Mouse (Mus musculus): ENCODE results near the gene Cntrob. TPM values are rescaled to one million over a fixed set of nuclear protein-coding genes. Genes with fewer than 3 reads are reported as not detected.

Gene Cntrob
- polyA plus RNA-seq, 1 experiment from 2014 or later = 27.8 TPM

DNA sequence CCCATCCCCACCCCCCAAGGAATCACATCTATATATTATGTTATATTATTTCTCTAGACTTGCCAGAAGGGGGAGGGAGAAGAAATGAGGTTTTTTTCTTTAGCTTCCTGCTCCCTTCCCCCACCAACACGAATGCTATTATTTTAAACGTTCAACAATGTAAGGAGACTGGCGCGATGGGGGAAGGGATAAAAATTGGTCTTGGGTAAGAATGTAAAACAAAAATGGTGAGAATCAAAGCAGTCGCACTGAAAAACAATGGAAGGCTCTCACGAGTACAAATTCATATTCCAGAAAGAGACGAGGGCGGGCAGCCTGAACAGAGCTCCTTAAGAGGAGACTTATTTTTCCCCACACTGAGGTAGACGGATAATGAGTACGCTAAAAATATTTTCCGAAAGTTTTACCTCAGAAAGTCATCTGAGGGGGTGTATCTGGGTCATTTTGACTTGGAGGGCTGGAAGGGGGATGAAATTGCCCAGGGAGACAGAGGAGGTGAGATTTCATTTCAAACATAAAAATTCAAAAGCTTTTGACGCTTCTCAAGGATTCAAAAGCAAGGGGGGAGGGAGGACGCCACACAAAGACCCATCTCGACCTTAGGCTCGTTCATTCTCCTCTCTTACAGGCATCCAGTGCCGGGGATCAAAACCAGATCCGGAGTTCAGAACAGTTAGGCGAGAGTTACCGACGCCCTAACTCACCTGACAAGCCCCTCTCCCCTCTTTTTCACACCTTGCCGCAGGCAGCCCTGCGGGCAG, 43.5 kb upstream of the Cntrob start:
- no peaks in the 10 kb centered on the region for H3K27me3 ChIP-seq
- H3K9me3 ChIP-seq (replicated peaks) = no peaks in the 10 kb centered on the region
- no peak for ATAC-seq (ENCODE audit: insufficient number of reproducible peaks, low FRiP score, low TSS enrichment, low read depth)
- peak overlapping the region; percentile 99 for H3K27ac ChIP-seq (replicated peaks)
- peak overlapping the region; percentile 85 for H3K4me3 ChIP-seq (replicated peaks)
- H3K4me1 ChIP-seq = peaks cover 65% of the 10 kb centered on the region
- peaks cover 20% of the 10 kb centered on the region for H3K36me3 ChIP-seq
- H3K9ac ChIP-seq = peak overlapping the region; percentile 98
- WGBS = 0% methylated on average over 22 of the region's 22 CpGs
- H3K4me2 ChIP-seq (replicated peaks) = peak overlapping the region; percentile 90

DNA sequence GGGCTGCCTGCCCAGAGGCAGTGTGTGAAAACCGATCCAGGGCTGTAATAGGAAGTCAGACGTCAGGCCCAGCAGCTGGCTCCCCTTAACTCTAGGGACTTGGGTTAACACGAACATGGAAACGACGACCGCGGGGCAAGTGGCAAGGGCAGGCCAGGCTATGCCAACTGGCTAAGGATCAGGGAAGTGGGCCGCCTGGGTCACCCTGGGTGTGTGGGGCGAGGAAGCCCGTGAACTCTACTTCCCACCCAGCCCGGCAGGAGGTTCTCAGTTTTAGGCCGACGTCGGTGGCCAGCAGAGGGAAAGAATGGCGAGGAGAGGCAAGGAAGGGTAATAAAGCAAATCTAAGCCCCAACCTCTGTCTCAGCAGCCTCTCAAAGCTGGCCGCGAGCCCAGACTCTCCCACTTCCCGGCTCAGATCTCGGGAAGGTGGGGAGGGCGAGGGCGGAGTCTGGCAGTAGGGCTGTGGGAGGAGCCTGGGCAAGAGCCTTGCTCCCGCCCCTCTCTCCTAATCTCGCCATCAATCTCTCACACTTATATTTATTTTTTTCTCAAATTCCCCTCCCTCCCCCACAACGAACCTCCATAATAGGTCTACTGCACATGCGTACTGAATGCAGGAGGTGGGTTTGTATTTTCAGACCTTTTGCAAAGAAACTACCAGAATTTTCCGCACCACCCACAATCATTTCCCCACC, 42.7 kb upstream of the Cntrob start:
- Histone ChIP-seq H3K9me3 (replicated peaks) (no peaks in the 10 kb centered on the region), H3K4me1 (peaks cover 65% of the 10 kb centered on the region), H3K36me3 (peaks cover 27% of the 10 kb centered on the region), H3K27ac (replicated peaks) (peak overlapping the region; percentile 99), H3K27me3 (no peaks in the 10 kb centered on the region), H3K4me2 (replicated peaks) (peak overlapping the region; percentile 90), H3K4me3 (replicated peaks) (peak overlapping the region; percentile 85), H3K9ac (peak overlapping the region; percentile 33; the same call in 1 of the 2 replicates)
- WGBS = under 1% methylated on average over 26 of the region's 26 CpGs
- ATAC-seq (ENCODE audit: insufficient number of reproducible peaks, low FRiP score, low TSS enrichment, low read depth) = peak; percentile 89

DNA sequence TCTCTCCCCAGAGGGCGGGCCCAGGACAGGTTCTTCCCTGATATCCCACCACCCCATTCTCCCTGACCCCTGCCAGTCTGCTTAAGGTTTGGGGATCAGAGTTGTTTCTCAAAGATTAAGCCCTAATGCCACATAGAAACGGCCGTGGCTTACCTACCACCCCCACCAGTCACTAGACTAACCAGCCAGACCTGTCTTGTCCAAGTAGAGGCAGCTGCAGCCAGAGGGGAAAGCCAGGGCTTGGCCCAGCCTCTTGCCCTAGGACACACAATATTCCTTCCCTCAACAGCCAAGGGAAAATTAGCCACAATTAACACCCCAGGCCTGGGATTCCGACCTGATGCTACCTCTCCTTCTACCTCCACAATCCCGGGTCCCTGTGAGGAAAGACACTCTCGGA, 42.1 kb upstream of the Cntrob start:
- H3K4me3 ChIP-seq (replicated peaks) = peak overlapping the region; percentile 85
- peak overlapping the region; percentile 99 for H3K27ac ChIP-seq (replicated peaks)
- 9% methylated on average over 6 of the region's 6 CpGs for WGBS
- peaks cover 33% of the 10 kb centered on the region for H3K36me3 ChIP-seq
- H3K9ac ChIP-seq = peak overlapping the region; percentile 33; the same call in 1 of the 2 replicates
- ATAC-seq (ENCODE audit: insufficient number of reproducible peaks, low FRiP score, low TSS enrichment, low read depth) = no peak
- H3K4me2 ChIP-seq (replicated peaks) = peak overlapping the region; percentile 90
- no peaks in the 10 kb centered on the region for H3K27me3 ChIP-seq
- no peaks in the 10 kb centered on the region for H3K9me3 ChIP-seq (replicated peaks)
- peaks cover 60% of the 10 kb centered on the region for H3K4me1 ChIP-seq

DNA sequence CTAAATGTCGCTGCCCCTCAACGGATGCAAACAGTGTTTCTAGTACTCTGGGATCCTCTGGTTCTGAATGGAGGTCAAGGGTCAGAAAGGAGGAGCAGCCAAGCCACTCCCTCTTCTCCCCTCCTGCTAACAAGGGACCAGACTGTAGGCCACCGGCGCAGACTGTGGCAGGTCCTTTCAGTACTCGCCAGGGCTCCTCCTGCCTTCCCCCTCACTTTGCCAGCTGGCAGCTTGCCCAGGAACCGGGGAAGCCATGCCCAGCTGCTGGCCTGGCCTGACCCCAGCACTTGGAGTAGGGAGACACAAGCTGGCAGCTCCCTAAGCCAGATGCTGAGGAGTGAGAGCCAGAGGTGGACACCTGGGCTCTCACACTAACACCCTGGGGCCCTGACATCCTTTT, 41.3 kb upstream of the Cntrob start:
- Histone ChIP-seq H3K9ac (no peak overlapping the region), H3K27ac (replicated peaks) (peak overlapping the region; percentile 99), H3K4me3 (replicated peaks) (peak overlapping the region; percentile 85), H3K4me2 (replicated peaks) (peak overlapping the region; percentile 90), H3K27me3 (no peaks in the 10 kb centered on the region), H3K9me3 (replicated peaks) (no peaks in the 10 kb centered on the region), H3K36me3 (peaks cover 41% of the 10 kb centered on the region), H3K4me1 (peaks cover 56% of the 10 kb centered on the region)
- ATAC-seq (ENCODE audit: insufficient number of reproducible peaks, low FRiP score, low TSS enrichment, low read depth) = peak; percentile 34; the same call in 1 of the 2 replicates
- 5% methylated on average over 6 of the region's 6 CpGs for WGBS

- Histone ChIP-seq H3K27me3 (no peaks in the 10 kb centered on the region), H3K27ac (replicated peaks) (peak overlapping the region; percentile 99), H3K9me3 (replicated peaks) (no peaks in the 10 kb centered on the region), H3K4me3 (replicated peaks) (peak overlapping the region; percentile 85; the same call in 1 of the 2 replicates), H3K4me1 (peaks cover 56% of the 10 kb centered on the region), H3K36me3 (peaks cover 47% of the 10 kb centered on the region), H3K9ac (0 out of 2 replicates have a peak overlapping the region, but pooled peaks have one; percentile 0), H3K4me2 (replicated peaks) (peak overlapping the region; percentile 90)
- WGBS = 39% methylated on average over 8 of the region's 8 CpGs
- no peak for ATAC-seq (ENCODE audit: insufficient number of reproducible peaks, low FRiP score, low TSS enrichment, low read depth)
Observed at GRCm38 (mm10) chr11:69364376-69364775, 40.8 kb upstream of the Cntrob start.

DNA sequence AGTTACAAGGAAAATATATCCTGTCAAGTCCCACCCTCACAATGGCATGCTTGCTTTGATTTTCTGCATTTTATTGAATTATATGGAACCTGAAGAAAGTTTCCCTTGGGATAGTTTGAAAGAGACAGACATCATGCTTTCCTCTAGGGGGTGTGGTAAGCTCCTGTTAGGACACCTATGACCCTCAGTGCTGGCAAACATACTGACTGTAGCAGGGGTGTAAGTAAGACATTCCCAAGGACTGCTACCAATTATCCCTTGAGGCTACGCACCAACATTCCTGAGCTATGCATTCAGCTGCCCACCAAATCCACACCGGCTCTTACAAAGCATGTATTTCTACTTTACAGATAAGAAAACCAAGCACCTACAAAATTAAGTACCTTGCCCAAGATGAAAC, 38.9 kb upstream of the Cntrob start:
- no peaks in the 10 kb centered on the region for H3K9me3 ChIP-seq (replicated peaks)
- no peak overlapping the region for H3K9ac ChIP-seq
- peaks cover 49% of the 10 kb centered on the region for H3K4me1 ChIP-seq
- no peak for ATAC-seq (ENCODE audit: insufficient number of reproducible peaks, low FRiP score, low TSS enrichment, low read depth)
- H3K36me3 ChIP-seq = peaks cover 66% of the 10 kb centered on the region
- H3K4me3 ChIP-seq (replicated peaks) = no peak overlapping the region
- H3K4me2 ChIP-seq (replicated peaks) = no peak overlapping the region
- peak overlapping the region; percentile 51 for H3K27ac ChIP-seq (replicated peaks)
- H3K27me3 ChIP-seq = no peaks in the 10 kb centered on the region
- 22% methylated on average over 2 of the region's 2 CpGs for WGBS

- Histone ChIP-seq H3K4me1 (peaks cover 49% of the 10 kb centered on the region), H3K9ac (no peak overlapping the region), H3K4me3 (replicated peaks) (no peak overlapping the region), H3K4me2 (replicated peaks) (no peak overlapping the region), H3K36me3 (peaks cover 70% of the 10 kb centered on the region), H3K27ac (replicated peaks) (no peak overlapping the region), H3K9me3 (replicated peaks) (no peaks in the 10 kb centered on the region), H3K27me3 (no peaks in the 10 kb centered on the region)
- no peak for ATAC-seq (ENCODE audit: insufficient number of reproducible peaks, low FRiP score, low TSS enrichment, low read depth)
- WGBS = 31% methylated on average over 7 of the region's 7 CpGs
Observed at GRCm38 (mm10) chr11:69362021-69362420, 38.4 kb upstream of the Cntrob start.

DNA sequence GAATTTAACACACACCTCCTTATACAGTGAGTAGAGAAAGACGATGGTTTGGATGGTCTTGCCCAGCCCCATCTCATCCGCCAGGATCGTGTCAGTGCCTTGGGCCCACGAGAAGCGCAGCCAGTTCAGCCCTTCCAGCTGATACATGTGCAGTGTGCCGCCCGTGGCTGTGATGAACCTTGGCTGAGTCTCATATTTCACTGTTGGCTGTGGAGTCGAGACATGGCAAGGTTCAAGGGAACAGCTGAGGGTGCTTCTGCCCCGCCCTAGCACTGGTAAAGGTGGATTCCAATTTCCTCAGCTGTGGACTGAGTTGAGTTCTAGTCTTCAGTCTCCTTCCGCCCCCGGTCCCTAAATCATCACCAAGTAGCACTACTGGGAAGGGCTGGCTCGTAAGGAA, 34.1 kb upstream of the Cntrob start:
- Histone ChIP-seq H3K4me2 (replicated peaks) (no peak overlapping the region), H3K27ac (replicated peaks) (no peak overlapping the region), H3K27me3 (no peaks in the 10 kb centered on the region), H3K4me3 (replicated peaks) (no peak overlapping the region), H3K9ac (no peak overlapping the region), H3K4me1 (peaks cover 12% of the 10 kb centered on the region), H3K9me3 (replicated peaks) (no peaks in the 10 kb centered on the region), H3K36me3 (peaks cover 96% of the 10 kb centered on the region)
- 80% methylated on average over 12 of the region's 12 CpGs for WGBS
- ATAC-seq (ENCODE audit: insufficient number of reproducible peaks, low FRiP score, low TSS enrichment, low read depth) = no peak

- Histone ChIP-seq H3K9ac (no peak overlapping the region), H3K4me1 (0 out of 2 replicates have a peak, but pooled peaks cover 3% of the 10 kb centered on the region), H3K36me3 (peaks cover 98% of the 10 kb centered on the region), H3K9me3 (replicated peaks) (no peaks in the 10 kb centered on the region), H3K27ac (replicated peaks) (no peak overlapping the region), H3K27me3 (no peaks in the 10 kb centered on the region), H3K4me2 (replicated peaks) (no peak overlapping the region), H3K4me3 (replicated peaks) (no peak overlapping the region)
- 91% methylated on average over 5 of the region's 5 CpGs for WGBS
- ATAC-seq (ENCODE audit: insufficient number of reproducible peaks, low FRiP score, low TSS enrichment, low read depth) = no peak
Observed at GRCm38 (mm10) chr11:69356544-69356943, 33.0 kb upstream of the Cntrob start.

DNA sequence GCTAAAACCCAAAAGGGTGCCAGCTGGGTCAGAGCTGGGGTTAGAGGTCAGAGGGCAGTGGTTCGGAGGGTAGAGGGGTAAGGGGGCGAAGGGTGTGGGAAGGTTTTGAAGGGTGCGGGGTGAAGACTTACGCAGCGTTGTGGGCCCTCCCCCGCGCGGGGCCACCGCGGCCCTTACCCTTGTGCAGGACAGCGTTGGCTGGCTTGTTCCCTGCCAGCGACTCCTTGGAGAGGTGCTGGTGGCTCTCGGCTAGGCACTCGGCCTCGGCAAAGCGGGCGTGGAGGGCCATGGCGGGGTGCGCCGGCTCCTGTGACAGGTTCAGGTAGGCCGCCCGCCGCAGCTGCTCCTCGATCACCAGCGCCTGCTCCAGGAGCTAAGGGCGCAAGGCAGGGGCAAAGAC, 22.9 kb upstream of the Cntrob start:
- no peak for ATAC-seq (ENCODE audit: insufficient number of reproducible peaks, low FRiP score, low TSS enrichment, low read depth)

More for the DNA sequence above, 22.9 kb upstream of the Cntrob start:
- Histone ChIP-seq H3K27me3 (no peaks in the 10 kb centered on the region), H3K27ac (replicated peaks) (no peak overlapping the region), H3K9me3 (replicated peaks) (no peaks in the 10 kb centered on the region), H3K9ac (no peak overlapping the region), H3K4me3 (replicated peaks) (no peak overlapping the region), H3K4me2 (replicated peaks) (no peak overlapping the region), H3K36me3 (peaks cover 87% of the 10 kb centered on the region), H3K4me1 (peaks cover 2% of the 10 kb centered on the region)
- WGBS = 86% methylated on average over 26 of the region's 26 CpGs

Data from embryonic facial prominence, embryonic 15.5 days (tissue).